Mouse (Mus musculus): Measurements from ENCODE around the gene S100a8. TPM values are rescaled to one million over a fixed set of nuclear protein-coding genes. Genes with fewer than 3 reads are reported as not detected.

S100a8 gene
- polyA plus RNA-seq, 1 experiment from 2014 or later, result 3,883 TPM

- no peak for ATAC-seq
- Histone ChIP-seq H3K9ac (replicated peaks) (no peak overlapping the region), H3K27ac (ENCODE audit: low read depth) (no peak overlapping the region), H3K4me1 (ENCODE audit: insufficient read depth) (no peaks in the 10 kb centered on the region), H3K4me3 (ENCODE audit: low read depth, low read length) (no peak overlapping the region), H3K4me2 (ENCODE audit: low read depth, low read length) (no peak overlapping the region), H3K9me3 (ENCODE audit: low read length) (no peaks in the 10 kb centered on the region), H3K27me3 (ENCODE audit: insufficient read depth, low read length) (no peaks in the 10 kb centered on the region), H3K36me3 (replicated peaks; ENCODE audit: insufficient read depth, low read length) (no peaks in the 10 kb centered on the region)
- DNase-seq, result peak; percentile 54
- 37% methylated on average over 3 of the region's 3 CpGs for WGBS (ENCODE audit: insufficient replicate concordance)
- TF ChIP-seq CTCF (IDR thresholded peaks at IDR 0.05; ENCODE audit: low read depth) (peak; percentile 70), EP300 (IDR thresholded peaks at IDR 0.05; ENCODE audit: low read depth) (no peak)
Measured at GRCm38 (mm10) chr3:90644220-90644619, 24.6 kb upstream of the S100a8 start.

GRCm38 (mm10) chr3:90647291-90647690 is 21.5 kb upstream of the S100a8 start:
- Histone ChIP-seq H3K4me3 (ENCODE audit: low read depth, low read length) (no peak overlapping the region), H3K27me3 (ENCODE audit: insufficient read depth, low read length) (no peaks in the 10 kb centered on the region), H3K9ac (replicated peaks) (no peak overlapping the region), H3K4me1 (ENCODE audit: insufficient read depth) (no peaks in the 10 kb centered on the region), H3K27ac (ENCODE audit: low read depth) (no peak overlapping the region), H3K9me3 (ENCODE audit: low read length) (no peaks in the 10 kb centered on the region), H3K4me2 (ENCODE audit: low read depth, low read length) (no peak overlapping the region), H3K36me3 (replicated peaks; ENCODE audit: insufficient read depth, low read length) (no peaks in the 10 kb centered on the region)
- DNase-seq (peak; percentile 2), ATAC-seq (no peak)
- WGBS (ENCODE audit: insufficient replicate concordance), result 82% methylated on average over 1 of the region's 1 CpGs
- no peak for TF ChIP-seq CTCF (IDR thresholded peaks at IDR 0.05; ENCODE audit: low read depth)
- TF ChIP-seq EP300 (IDR thresholded peaks at IDR 0.05; ENCODE audit: low read depth), result no peak

GRCm38 (mm10) chr3:90648981-90649380 is 19.8 kb upstream of the S100a8 start:
- ATAC-seq, result no peak
- no peak for TF ChIP-seq EP300 (IDR thresholded peaks at IDR 0.05; ENCODE audit: low read depth)
- no peak for TF ChIP-seq CTCF (IDR thresholded peaks at IDR 0.05; ENCODE audit: low read depth)
- H3K27ac ChIP-seq (ENCODE audit: low read depth), result no peak overlapping the region
- DNase-seq, result no peak
- no peaks in the 10 kb centered on the region for H3K36me3 ChIP-seq (replicated peaks; ENCODE audit: insufficient read depth, low read length)
- no peak overlapping the region for H3K4me3 ChIP-seq (ENCODE audit: low read depth, low read length)
- no peaks in the 10 kb centered on the region for H3K9me3 ChIP-seq (ENCODE audit: low read length)
- no peak overlapping the region for H3K4me2 ChIP-seq (ENCODE audit: low read depth, low read length)
- H3K4me1 ChIP-seq (ENCODE audit: insufficient read depth), result no peaks in the 10 kb centered on the region
- no peak overlapping the region for H3K9ac ChIP-seq (replicated peaks)
- no peaks in the 10 kb centered on the region for H3K27me3 ChIP-seq (ENCODE audit: insufficient read depth, low read length)

GRCm38 (mm10) chr3:90649832-90650231 is 18.9 kb upstream of the S100a8 start:
- H3K4me3 ChIP-seq (ENCODE audit: low read depth, low read length), result no peak overlapping the region
- no peaks in the 10 kb centered on the region for H3K9me3 ChIP-seq (ENCODE audit: low read length)
- H3K27ac ChIP-seq (ENCODE audit: low read depth), result no peak overlapping the region
- DNase-seq (no peak), ATAC-seq (no peak)
- H3K4me1 ChIP-seq (ENCODE audit: insufficient read depth), result no peaks in the 10 kb centered on the region
- no peaks in the 10 kb centered on the region for H3K36me3 ChIP-seq (replicated peaks; ENCODE audit: insufficient read depth, low read length)
- no peaks in the 10 kb centered on the region for H3K27me3 ChIP-seq (ENCODE audit: insufficient read depth, low read length)
- TF ChIP-seq EP300 (IDR thresholded peaks at IDR 0.05; ENCODE audit: low read depth), result no peak
- TF ChIP-seq CTCF (IDR thresholded peaks at IDR 0.05; ENCODE audit: low read depth), result no peak
- H3K9ac ChIP-seq (replicated peaks), result no peak overlapping the region
- no peak overlapping the region for H3K4me2 ChIP-seq (ENCODE audit: low read depth, low read length)
- WGBS (ENCODE audit: insufficient replicate concordance), result 72% methylated on average over 2 of the region's 2 CpGs

GRCm38 (mm10) chr3:90652878-90653508 is 15.8 kb upstream of the S100a8 start:
- Histone ChIP-seq H3K4me2 (ENCODE audit: low read depth, low read length) (no peak overlapping the region), H3K36me3 (replicated peaks; ENCODE audit: insufficient read depth, low read length) (no peaks in the 10 kb centered on the region), H3K27ac (ENCODE audit: low read depth) (no peak overlapping the region), H3K9me3 (ENCODE audit: low read length) (no peaks in the 10 kb centered on the region), H3K9ac (replicated peaks) (no peak overlapping the region), H3K27me3 (ENCODE audit: insufficient read depth, low read length) (no peaks in the 10 kb centered on the region), H3K4me3 (ENCODE audit: low read depth, low read length) (no peak overlapping the region), H3K4me1 (ENCODE audit: insufficient read depth) (no peaks in the 10 kb centered on the region)
- WGBS (ENCODE audit: insufficient replicate concordance), result 37% methylated on average over 5 of the region's 5 CpGs
- ATAC-seq, result no peak; the same call in 1 of the 2 replicates
- TF ChIP-seq CTCF (IDR thresholded peaks at IDR 0.05; ENCODE audit: low read depth) (peak; percentile 79), EP300 (IDR thresholded peaks at IDR 0.05; ENCODE audit: low read depth) (no peak)
- peak; percentile 62 for DNase-seq

GRCm38 (mm10) chr3:90653717-90654116 is 15.1 kb upstream of the S100a8 start, which contains the start of gene S100a7a:
S100a7a (plus strand) TSS chr3:90654017.
- Histone ChIP-seq H3K27ac (ENCODE audit: low read depth) (no peak within 1 kb of the TSS), H3K4me1 (ENCODE audit: insufficient read depth) (no peaks in the 10 kb centered on the region), H3K4me3 (ENCODE audit: low read depth, low read length) (no peak within 1 kb of the TSS), H3K9me3 (ENCODE audit: low read length) (no peaks in the 10 kb centered on the region), H3K4me2 (ENCODE audit: low read depth, low read length) (no peak within 1 kb of the TSS), H3K36me3 (replicated peaks; ENCODE audit: insufficient read depth, low read length) (no peaks in the 10 kb centered on the region), H3K27me3 (ENCODE audit: insufficient read depth, low read length) (no peaks in the 10 kb centered on the region), H3K9ac (replicated peaks) (no peak within 1 kb of the TSS)
- ATAC-seq (no peak), DNase-seq (peak; percentile 2)
- TF ChIP-seq EP300 (IDR thresholded peaks at IDR 0.05; ENCODE audit: low read depth), result no peak

- H3K9ac ChIP-seq (replicated peaks), result no peak overlapping the region
- no peak overlapping the region; the same call in 1 of the 2 replicates for H3K4me2 ChIP-seq (ENCODE audit: low read depth, low read length)
- peak; percentile 23 for DNase-seq
- no peaks in the 10 kb centered on the region for H3K9me3 ChIP-seq (ENCODE audit: low read length)
- H3K27me3 ChIP-seq (ENCODE audit: insufficient read depth, low read length), result no peaks in the 10 kb centered on the region
- H3K4me1 ChIP-seq (ENCODE audit: insufficient read depth), result no peaks in the 10 kb centered on the region
- WGBS (ENCODE audit: insufficient replicate concordance), result 52% methylated on average over 4 of the region's 4 CpGs
- no peak for ATAC-seq
- H3K36me3 ChIP-seq (replicated peaks; ENCODE audit: insufficient read depth, low read length), result no peaks in the 10 kb centered on the region
- TF ChIP-seq EP300 (IDR thresholded peaks at IDR 0.05; ENCODE audit: low read depth) (no peak), CTCF (IDR thresholded peaks at IDR 0.05; ENCODE audit: low read depth) (peak; percentile 53)
- no peak overlapping the region for H3K4me3 ChIP-seq (ENCODE audit: low read depth, low read length)
- no peak overlapping the region for H3K27ac ChIP-seq (ENCODE audit: low read depth)
Measured at GRCm38 (mm10) chr3:90657405-90657804, 11.4 kb upstream of the S100a8 start.
